Mouse (Mus musculus): ENCODE results near the gene Hat1.

Hat1 gene

GRCm38 (mm10) chr2:71377426-71377825 lies 11.3 kb upstream of the Hat1 start:
- no peak for DNase-seq

GRCm38 (mm10) chr2:71381962-71382361 lies 6.8 kb upstream of the Hat1 start:
- no peak for DNase-seq

GRCm38 (mm10) chr2:71383890-71384289 lies 4.9 kb upstream of the Hat1 start:
- no peak for DNase-seq

DNA sequence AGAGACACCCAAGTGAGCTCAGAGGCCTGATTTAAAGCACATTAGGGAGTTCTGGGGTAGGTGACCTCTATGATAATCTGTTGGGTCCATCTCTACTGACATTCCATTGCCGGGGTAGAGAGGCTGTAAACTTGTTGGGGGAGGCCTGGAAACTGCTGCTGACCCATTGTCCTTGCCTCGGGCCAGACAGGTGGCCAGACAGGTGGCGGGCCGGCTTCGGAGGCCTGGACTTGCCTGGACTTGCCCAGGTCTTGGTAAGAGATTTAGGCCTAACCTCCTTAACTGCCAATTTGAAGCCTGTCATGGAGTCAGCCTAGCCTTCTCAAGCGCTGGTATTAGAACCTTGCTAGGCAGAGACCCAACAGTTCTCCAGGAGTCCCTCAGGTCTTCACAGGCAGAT lies 992 bp upstream of the Hat1 start:
- DNase-seq: no peak

GRCm38 (mm10) chr2:71389864-71390263 lies 1.1 kb downstream of the Hat1 start:
- no peak for DNase-seq

- no peak for DNase-seq
These were observed 16.9 kb downstream of the Hat1 start for GRCm38 (mm10) chr2:71405613-71406012.

GRCm38 (mm10) chr2:71418760-71419280 lies 30.1 kb downstream of the Hat1 start:
- no peak for DNase-seq

DNA sequence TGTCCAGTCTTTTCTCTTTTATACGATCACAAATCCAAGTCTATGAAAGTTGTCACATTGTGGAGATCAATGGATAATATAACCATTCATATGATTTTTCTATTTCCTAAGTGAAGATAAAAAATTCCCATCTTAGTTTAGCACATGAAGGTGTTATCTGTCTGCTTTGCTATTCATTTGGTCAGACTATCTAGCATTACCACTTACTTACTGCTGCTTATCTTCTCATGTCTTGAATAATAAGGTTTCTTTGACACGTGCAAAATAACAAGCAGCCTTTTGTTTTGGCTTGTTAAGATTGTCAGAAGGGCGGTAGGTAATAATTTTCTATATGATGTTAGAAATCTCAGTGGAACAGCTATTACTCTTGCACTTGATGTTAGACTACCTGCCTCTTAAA lies 30.6 kb downstream of the Hat1 start:
- DNase-seq: no peak

DNA sequence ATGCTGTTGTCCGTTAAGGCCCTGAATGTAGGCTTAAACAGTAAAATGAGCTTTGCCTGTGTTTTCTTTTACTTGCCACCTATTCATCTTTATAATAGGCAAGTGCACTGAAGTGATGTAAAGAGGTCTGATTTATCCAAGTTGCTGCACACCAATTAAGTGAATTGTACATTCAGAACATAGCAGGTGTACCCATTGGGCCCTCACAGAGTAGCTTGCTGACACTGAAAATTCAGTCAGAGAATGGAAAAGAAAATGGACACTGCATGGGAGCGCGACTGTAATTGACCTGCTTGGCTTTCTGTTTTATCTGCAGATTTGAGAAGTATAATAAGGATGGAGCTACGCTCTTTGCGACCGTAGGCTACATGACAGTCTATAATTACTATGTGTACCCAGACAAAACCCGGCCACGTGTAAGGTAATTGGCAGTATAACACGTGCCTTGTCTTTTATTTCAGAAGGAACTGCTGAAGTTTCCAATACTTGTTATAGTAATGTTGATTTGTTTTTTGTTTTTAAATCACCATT lies 32.2 kb downstream of the Hat1 start:
- DNase-seq: no peak

DNA sequence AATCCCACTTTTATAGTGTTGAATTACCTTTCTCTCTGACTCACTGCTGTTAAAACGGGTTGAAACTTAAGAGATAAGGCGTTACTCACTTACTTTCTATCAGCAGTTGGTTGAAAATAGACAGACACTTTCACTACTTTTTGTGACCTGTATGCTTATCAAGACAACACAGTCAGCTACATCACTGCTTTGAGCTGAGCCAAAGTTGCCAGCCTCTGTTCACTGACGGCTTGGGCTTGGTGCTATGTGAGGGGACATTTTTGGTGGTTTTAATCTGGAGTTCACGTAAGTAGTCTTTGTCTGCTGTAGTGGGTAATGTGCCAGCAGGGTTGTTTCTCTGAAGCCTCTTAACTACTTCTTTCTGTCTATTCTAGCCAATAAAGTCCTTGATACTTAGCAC lies 35.8 kb downstream of the Hat1 start:
- no peak for DNase-seq

- DNase-seq: no peak
These were observed 46.7 kb downstream of the Hat1 start for GRCm38 (mm10) chr2:71435440-71435839.

GRCm38 (mm10) chr2:71443376-71443775 lies 54.6 kb downstream of the Hat1 start:
- no peak for DNase-seq

DNA sequence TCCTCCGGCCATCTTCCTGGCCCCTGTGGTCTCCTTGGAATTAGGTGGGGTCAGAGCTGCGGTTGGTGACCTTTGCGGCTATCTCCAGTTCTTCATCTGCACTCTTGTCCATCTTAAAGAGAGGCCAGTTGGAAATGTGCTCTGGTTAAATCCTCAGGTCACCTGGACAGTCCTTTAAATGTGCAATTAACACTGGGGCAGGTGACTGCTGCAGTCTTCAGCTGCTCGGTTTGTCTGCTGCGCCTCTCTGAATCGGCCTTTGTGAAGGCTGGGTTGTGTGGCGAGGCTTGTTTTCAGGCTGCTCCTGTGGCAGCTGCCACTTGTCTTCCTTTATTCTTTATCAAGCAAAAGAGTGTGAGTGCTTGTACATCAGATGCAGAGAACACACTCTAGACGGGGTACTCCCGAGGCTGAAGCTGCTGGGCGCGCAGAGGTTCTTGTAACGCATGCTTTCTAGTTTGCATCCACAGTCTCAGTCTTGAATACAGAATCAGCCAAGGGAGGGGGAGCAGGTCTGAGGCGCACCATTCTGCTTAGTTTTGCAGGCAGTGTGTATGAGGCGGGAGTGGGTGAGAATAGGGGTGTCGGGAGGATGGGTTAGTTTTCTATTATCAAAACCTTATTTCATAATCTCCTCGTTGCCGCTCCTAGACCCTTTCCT lies 56.9 kb downstream of the Hat1 start:
- DNase-seq: no peak

- no peak for DNase-seq
These were observed 60.8 kb downstream of the Hat1 start for GRCm38 (mm10) chr2:71449604-71450003.

DNA sequence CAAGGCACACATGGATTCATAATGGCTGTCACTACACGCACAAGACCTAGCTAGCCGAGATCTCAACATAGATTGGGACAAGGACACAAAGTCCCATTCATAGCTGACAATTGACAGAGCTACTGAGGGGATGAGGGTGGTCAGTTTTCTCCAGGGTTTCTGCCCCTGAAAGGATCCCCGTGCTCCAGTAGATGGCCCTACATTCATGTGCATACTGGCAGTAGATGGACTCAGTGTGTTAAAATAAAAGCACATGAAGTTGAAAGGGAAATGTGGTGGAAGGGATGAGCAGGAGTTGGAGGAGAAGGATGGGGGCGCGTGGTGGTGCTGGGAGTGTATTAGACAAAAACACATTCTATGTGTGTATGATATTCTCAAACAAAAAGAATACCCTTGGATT lies 63.0 kb downstream of the Hat1 start:
- no peak for DNase-seq

DNA sequence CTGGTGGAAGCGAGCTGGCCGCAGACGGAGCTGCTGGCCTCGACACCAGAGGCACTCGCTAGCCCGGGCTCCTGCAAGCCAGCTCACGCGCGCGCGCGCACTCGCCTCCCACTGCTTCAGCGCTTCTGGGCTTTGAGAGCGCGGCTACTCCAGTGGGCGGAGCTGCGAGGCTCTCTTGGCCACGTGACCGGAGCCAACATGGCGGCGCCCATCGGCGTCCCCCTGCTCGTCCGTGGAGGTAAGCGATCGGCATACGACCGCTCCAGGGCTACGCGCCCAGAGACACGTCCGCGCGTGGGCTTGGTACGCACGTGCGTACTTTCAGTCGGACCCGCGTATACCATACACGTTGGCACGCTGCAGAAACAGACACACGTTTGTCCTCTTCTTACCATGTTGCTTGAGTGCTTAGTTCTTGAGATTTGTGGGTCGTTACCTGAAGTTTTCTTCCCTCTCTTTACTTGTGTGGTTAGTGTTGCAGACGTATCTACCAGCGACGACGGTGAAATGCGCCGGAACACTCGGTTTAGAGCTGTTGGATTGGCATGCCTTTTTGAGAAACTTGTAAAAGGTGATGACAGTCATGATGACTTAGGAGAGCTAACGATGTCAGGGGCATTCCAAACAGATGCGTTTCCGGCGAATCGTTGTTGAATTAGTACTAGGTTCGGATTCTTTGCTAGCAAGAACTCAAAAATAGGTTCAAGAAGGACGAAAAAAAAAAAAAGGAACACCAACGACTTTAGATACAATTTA lies 64.6 kb downstream of the Hat1 start, which contains the start of gene Metap1d:
TSS of gene Metap1d (plus strand) at position 116 of the 756 bp plus-strand sequence.
- peak; percentile 95 for DNase-seq

GRCm38 (mm10) chr2:71453917-71454260 lies 65.1 kb downstream of the Hat1 start:
- no peak for DNase-seq

DNA sequence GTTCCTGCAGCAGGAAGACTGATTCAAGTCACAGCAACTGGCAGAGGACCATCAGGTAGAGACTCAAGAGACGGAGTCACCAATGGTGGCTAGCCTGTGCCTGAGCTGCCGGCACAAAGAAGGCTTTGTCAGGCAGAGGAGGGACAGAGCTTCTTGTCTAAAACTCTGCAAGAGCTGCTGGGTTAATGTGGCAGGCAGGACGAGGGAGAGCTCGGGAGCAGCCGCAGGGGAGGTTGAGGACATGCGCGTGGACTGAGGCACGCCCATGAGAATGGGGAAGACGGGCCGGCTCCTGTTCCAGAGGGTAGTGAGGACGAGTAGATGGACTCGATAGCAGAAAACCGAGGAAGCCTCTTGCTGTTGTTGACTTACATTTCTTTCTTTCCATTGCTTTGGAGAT lies 69.9 kb downstream of the Hat1 start:
- no peak for DNase-seq

DNA sequence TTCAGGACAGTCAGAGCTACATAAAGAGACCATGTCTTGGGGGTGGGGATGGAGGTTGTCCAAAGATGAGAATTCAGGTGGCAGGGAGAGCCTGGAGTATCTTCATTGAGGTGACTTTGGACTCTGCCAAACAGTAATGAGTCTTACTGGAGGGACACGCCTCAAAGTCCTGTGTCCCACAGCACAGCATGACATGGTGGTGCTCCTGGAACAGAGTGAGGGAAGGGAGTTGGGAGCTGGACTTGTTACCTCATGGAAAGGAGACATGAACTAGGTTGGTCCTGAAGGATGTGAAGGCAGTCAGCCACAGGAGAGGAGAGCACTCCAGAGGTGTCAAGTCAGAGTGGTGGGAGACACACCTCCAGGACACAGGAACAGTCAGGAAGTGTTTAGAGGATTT lies 70.9 kb downstream of the Hat1 start:
- DNase-seq: no peak

DNA sequence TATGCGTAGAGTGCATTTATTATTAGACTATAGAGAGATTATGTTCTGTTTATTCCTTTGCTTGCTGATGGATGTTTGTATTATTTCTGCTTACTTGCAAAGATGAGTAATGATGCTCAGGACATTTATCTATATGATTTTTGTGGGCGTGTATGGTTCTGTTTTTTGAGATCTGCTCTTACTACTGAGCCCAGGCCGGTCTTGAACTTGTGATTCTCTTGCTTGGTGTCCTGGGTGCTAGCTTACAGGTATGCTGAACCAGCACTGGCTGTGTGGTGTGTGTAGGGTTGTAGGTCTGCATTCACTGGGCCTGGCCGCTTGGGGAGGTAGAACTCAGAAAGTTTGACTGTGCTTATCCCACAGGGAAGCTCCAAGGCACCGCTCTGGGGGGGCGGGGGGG lies 72.4 kb downstream of the Hat1 start:
- no peak for DNase-seq

- DNase-seq: no peak
These were observed 72.8 kb downstream of the Hat1 start for GRCm38 (mm10) chr2:71461589-71461988.

GRCm38 (mm10) chr2:71462066-71462465 lies 73.3 kb downstream of the Hat1 start:
- no peak for DNase-seq

DNA sequence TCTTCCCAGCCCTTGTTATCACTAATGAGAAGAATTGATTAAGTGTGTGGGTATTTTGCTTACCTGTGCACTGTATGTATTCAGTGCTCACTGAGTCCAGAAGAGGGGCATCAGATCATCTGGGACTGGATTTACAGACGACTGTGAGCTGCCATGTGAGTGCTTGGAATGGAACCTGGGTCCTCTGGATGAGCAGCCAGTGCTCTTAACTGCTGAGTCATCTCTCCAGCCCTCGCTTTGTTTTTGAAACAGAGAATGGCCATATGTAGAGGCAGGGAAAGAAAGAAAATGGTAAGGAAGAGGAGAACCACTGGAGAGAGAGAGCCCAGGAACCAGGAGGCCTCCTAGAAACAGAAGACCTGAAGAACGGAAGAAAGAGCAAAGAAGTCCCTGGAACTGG lies 73.8 kb downstream of the Hat1 start:
- no peak for DNase-seq

DNA sequence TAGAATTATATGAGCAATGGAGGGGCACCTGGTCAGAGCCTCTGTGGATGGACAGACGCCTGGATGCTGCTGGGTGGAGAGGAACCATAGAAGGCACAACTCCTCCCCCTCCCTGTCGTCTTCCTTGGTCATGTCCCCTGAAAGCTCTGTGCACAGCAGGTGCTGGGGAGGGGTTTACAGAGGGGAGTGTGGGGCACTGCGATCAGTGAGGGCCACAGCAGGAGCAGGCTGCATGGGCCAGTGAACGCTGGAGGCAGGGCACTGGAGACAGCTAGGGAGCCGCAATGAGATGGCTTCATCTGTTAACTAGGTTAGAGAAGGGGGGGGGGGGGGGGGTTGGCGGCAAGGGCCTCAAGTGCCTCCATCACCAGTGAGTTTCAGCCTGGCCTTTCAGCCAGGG lies 77.3 kb downstream of the Hat1 start:
- no peak for DNase-seq

Data from kidney, adult 18-20 months (tissue).